Comparison of ENCODE assay signal across 8 mouse cellular contexts in the genomic region with DNA sequence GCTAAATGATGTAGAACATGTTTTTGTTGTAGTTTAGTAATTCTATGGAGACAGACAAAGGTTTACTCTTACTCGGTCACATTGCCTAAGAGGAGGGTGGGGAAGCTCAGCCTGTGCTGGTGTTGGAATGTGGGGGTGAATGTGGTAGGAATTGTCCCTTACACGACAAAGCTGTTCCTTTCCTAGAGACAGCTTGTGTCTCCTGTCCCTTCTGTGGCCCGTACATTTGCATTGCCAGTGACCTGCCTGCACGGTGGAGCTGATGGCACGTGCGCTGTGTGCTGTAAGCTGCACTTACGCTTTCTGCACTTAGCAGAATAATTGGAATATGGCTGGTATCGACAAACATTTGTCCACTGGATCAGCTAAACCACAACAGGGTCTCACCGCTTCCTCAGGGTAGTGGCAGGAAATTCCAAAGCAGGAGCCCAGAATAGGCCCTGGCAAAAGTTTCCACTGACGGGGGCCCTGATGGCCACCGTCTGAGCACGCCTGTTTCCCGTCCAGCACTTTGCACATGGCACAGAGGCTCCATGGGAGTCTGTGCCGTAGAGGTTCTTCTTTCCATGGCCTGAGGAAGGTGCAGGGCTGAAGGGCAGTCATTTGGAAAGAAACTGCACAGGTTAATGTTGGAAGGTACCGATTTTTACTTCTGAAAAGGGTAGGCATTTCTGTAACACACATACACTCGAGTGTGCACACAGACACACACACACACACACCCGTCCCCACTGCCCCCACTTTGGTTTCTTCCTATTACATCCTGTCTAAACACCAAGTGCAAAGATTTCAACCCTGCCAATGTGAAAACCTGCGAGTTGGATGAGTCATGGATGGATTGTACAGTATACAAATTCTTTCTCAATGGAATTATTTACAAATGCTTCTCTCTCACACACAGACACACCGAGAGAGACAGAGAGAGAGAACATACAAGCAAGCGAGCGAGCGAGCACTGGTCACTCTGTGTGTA. TPM values are rescaled to one million over a fixed set of nuclear protein-coding genes. Genes with fewer than 3 reads are reported as not detected.
DNase-seq lines count a peak whose midpoint lies in the region; ATAC-seq and TF ChIP-seq lines count a peak whose summit lies in the region.

No protein-coding gene starts in this region.

- intact Hi-C loops in gastrocnemius, adult 2 months (cut with DNase I) = no loop called here
- intact Hi-C loops in heart, postnatal 10 days (cut with DNase I) = loop anchor here (5.0 kb wide), 1 partner anchor 47 kb away; no protein-coding TSS in a partner anchor

- no peaks in the 10 kb centered on the region for H3K4me1 ChIP-seq in brown adipose tissue, adult 24 weeks (ENCODE audit: control insufficient read depth, insufficient read depth, insufficient read length, low read length)
- H3K4me1 ChIP-seq in lung, embryonic 15.5 days = peaks cover 14% of the 10 kb centered on the region

- DNase-seq in gastrocnemius, adult 2 months = peak; percentile 32
- no peak for DNase-seq in gastrocnemius, adult 8-10 months (ENCODE audit: low spot score in 2 of 2)
- DNase-seq in heart, postnatal 10 days = peak; percentile 56 to 58
- DNase-seq in adrenal gland, postnatal 10 days = no peak
- no peak for DNase-seq in right cerebral cortex, postnatal 25 days
- DNase-seq in thymus, postnatal 36 days = no peak

- no peaks in the 10 kb centered on the region for H3K9me3 ChIP-seq in lung, embryonic 15.5 days

- 51% methylated on average over 22 of the region's 22 CpGs for WGBS in lung, embryonic 15.5 days

- peak overlapping the region; percentile 41 for H3K4me3 ChIP-seq in gastrocnemius, adult 2 months
- peak overlapping the region; percentile 19; the same call in 1 of the 2 replicates for H3K4me3 ChIP-seq in brown adipose tissue, adult 24 weeks (ENCODE audit: insufficient read depth, low read depth, low read length)
- H3K4me3 ChIP-seq in lung, embryonic 15.5 days = no peak overlapping the region

- no peaks in the 10 kb centered on the region for H3K27me3 ChIP-seq in lung, embryonic 15.5 days

- TF ChIP-seq CTCF in gastrocnemius, adult 2 months (IDR thresholded peaks at IDR 0.05) = no peak

- peak overlapping the region; percentile 74 for H3K27ac ChIP-seq in gastrocnemius, adult 2 months
- H3K27ac ChIP-seq in brown adipose tissue, adult 24 weeks (replicated peaks; ENCODE audit: low read depth, low read length) = peak overlapping the region; percentile 50
- peak overlapping the region; percentile 70 for H3K27ac ChIP-seq in lung, embryonic 15.5 days

- H3K4me2 ChIP-seq in lung, embryonic 15.5 days = peak overlapping the region; percentile 21

- H3K36me3 ChIP-seq in lung, embryonic 15.5 days = no peaks in the 10 kb centered on the region

- peak; percentile 49; the same call in 1 of the 2 replicates for ATAC-seq in lung, embryonic 15.5 days (ENCODE audit: borderline replicate concordance, extremely low read depth, low FRiP score, low TSS enrichment)

- no peak overlapping the region for H3K9ac ChIP-seq in lung, embryonic 15.5 days

RNA-seq across cellular contexts. Expression of gene Sertad2, which starts 51.5 kb away (rescaled TPM):
- total RNA-seq in gastrocnemius, adult 2 months (2021) = 10 to 100 TPM; 10.3 to 13.7 TPM
- total RNA-seq in gastrocnemius, adult 8-10 months (2022) = 10 to 100 TPM; 11.8 to 13.3 (median 12.6) TPM
- 4.5 and 4.8 TPM in 2 replicates for polyA plus RNA-seq in brown adipose tissue, adult 24 weeks (2012; ENCODE audit: insufficient read depth, insufficient read length, missing spikeins)
- total RNA-seq in heart, postnatal 10 days (2021) = 10 to 100 TPM; 21.1 to 23.7 TPM
- 36.7 and 41.4 TPM in 2 replicates for polyA plus RNA-seq in lung, embryonic 15.5 days (2015; fragmentation: Nextera tagmentation; extraction: Ambion mirVana)
- total RNA-seq in adrenal gland, postnatal 10 days (2021) = 10 to 100 TPM; 13.5 to 17.7 TPM

Comparison
In these comparisons a context has a peak if more than half of its experiments do, and no peak if none do; other contexts are left out.
1. DNase-seq: peak in gastrocnemius, adult 2 months (single experiment) and heart, postnatal 10 days (2 of 2); none in gastrocnemius, adult 8-10 months (0 of 2), adrenal gland, postnatal 10 days (single experiment), right cerebral cortex, postnatal 25 days (single experiment) and thymus, postnatal 36 days (0 of 2).
2. Peak in every context shown above with its lines, with median percentiles within 50 percentile points of each other: H3K27ac ChIP-seq.